Mouse (Mus musculus): ENCODE data around the gene B230118H07Rik.

GRCm38 (mm10) chr2:101533741-101534140, 115.6 kb downstream of the B230118H07Rik start:
- TF ChIP-seq POLR2A (IDR thresholded peaks at IDR 0.05; ENCODE audit: borderline replicate concordance, extremely low read depth, low read depth, low read length) (no peak), CTCF (IDR thresholded peaks at IDR 0.05; ENCODE audit: insufficient read depth, low read length) (no peak)

Measured in lung, adult 2 months (tissue).